Mouse (Mus musculus) ES-Bruce4 (cell line): ENCODE data around the gene Zfp800.

ENCODE experiments used
- EP300 ChIP-seq: IDR thresholded peaks from 2 replicates; pipeline ENCODE4 v1.6.1; 2011; ENCODE audit warnings: low read depth, low read length; ENCODE audit not compliant: insufficient read depth
- POLR2A ChIP-seq: IDR thresholded peaks from one replicate; pipeline ENCODE4 v1.8.1; 2011; ENCODE audit warnings: low read length; ENCODE audit not compliant: insufficient read depth

GRCm38 (mm10) chr6:28221017-28221416 is 176.8 kb downstream of the Zfp800 start:
- TF ChIP-seq EP300 (no peak), POLR2A (no peak)
